Mouse (Mus musculus) frontal cortex, postnatal 14 days (tissue): ENCODE results near the gene 6030408B16Rik.
A peak's percentile ranks its signal among the peaks of the same experiment; 100 is the strongest.

Experiments used
- DNase-seq, 2 experiments: peaks; one replicate each; pipeline ENCODE4 v3.0.0; 2022; ENCODE audit warnings: low spot score in 2 of 2

The 6030408B16Rik gene

DNA sequence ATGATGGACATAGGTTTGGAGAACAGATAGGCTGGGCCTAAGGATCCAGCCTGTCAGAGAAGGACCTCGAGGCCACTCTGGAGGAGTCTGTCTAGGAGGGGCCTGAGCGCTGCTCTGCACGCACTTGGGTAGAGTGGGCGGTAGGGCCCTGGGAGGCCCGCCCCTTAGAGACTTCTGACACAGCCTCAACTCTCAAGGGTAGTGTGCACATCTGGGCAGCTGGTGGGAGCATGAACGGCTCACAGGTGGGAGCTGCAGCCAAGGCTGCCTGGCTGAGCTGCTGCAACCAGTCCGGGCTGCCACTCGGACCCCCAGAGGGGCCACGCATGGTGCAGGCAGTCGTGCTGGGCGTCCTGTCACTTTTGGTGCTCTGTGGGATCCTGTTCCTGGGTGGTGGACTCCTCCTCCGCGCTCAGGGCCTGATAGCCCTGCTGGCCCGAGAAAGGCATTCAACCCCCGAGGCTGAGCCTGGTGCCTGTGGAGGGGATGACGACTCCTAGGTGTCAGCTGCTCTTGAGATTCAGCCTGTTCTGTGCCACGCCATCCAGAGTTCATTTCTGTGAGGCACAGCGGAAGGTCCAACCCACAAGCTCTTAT is at the start of gene 6030408B16Rik:
TSS of gene 6030408B16Rik (plus strand) at position 188 of the 597 bp plus-strand sequence.
- no peak for DNase-seq

DNA sequence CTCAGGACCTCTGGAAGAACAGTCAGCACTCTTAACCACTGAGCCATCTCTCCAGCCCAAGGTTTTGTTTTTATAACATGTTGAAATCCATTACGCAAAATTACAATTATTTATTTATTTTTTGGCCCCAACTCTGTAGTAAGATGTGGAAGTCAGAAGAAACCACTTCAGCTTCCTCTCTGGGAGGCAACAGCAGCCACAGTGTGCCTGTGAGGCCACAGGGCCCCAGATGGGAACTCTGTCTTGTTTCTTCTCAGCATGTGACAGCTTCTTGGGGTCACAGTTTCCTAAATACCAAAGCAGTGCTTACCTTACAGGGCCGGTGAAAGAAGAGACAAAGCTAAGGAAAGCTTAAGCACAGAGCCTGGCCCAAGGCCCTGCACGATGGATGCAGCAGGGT is 49.0 kb upstream of the 6030408B16Rik start:
- DNase-seq, result no peak

GRCm38 (mm10) chr15:101246231-101247154 is 46.5 kb upstream of the 6030408B16Rik start:
- peak; percentile 93 to 94 for DNase-seq

GRCm38 (mm10) chr15:101247155-101247498 is 45.9 kb upstream of the 6030408B16Rik start:
- DNase-seq, result no peak

DNA sequence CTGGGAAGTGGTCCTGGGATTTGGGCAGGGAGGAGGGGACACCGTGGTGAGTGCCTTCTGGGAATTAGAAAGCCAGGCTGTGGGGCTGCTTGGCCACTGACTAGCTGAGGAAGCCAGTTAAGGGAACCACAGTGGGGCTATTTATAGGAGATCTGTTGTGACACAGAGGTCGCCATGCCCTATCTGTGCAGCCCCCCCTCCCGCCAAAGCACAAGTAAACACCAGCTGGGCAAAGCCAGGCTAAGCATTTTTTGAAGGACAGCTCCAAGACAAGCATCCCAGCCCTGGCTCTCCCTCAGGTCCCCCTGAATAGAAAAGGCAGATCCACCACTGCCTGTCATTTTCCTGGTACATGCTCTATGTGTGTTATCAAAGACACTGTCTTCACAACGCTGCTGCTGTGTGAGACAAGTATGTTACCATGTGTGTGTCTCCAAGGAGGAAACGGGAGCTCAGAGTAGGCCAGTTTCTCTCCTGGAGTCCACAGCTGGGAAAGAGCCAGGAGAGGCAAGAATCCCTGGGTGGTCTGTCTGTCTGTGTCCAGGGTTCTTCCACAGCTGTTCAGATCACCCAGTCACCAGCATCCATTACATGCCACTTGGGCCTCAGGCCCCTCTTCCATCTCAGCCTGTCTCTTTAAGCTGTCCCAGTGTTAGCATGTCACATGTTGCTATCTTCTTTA is 44.8 kb upstream of the 6030408B16Rik start:
- no peak for DNase-seq

- no peak for DNase-seq
These were observed 42.7 kb upstream of the 6030408B16Rik start for GRCm38 (mm10) chr15:101250220-101250800.

GRCm38 (mm10) chr15:101251930-101252329 is 41.1 kb upstream of the 6030408B16Rik start:
- DNase-seq, result no peak

GRCm38 (mm10) chr15:101252614-101253013 is 40.4 kb upstream of the 6030408B16Rik start:
- DNase-seq, result no peak

- DNase-seq, result no peak
These were observed 39.5 kb upstream of the 6030408B16Rik start for GRCm38 (mm10) chr15:101253563-101253885.

DNA sequence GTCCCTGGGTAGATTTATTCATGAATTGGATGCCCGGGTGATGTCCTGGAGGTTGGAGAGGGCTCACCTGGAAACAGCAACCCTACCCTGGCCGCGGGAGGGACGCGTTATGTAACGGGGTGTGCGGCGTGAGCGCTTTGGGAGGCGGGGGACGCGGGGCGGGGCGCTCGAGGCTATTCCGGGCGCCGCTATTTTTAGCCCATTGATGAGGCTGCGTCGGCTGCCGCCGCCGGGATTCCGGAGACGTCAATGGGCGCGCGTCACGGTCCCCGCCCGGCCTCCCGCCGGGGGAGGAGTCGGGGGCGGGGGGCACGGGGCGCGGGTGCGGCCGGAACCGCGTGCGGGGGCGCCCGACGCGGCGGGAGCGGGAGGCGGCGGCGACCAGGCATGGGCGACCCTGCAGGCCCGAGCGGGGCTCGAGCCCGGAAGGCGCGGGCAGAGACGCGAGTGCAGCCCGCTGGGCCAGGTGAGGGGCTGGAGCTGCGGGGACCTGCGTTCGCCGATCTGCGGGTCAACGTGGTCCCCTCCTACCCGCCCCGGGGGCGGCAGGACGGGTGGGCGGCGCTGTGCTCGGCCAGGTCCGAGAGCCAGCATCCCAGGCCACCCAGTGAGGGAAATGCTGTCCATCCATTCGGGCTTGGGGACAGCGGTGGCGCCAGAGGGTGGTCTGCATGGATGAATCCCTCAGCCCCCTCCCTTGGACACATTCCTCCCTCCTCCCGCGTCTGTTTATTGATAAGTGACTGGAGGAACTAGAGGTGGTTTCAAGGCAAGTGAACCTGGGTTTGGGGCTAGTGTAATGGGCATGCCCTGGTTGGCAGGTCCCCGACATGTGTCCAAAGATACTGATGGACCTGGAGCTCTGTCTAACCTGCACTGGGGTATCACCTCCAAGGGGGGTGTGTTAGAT is 38.9 kb upstream of the 6030408B16Rik start, which contains the start of gene Nr4a1:
TSS of gene Nr4a1 (plus strand) at position 384 of the 910 bp plus-strand sequence.
- peak; percentile 65 to 71 for DNase-seq

DNA sequence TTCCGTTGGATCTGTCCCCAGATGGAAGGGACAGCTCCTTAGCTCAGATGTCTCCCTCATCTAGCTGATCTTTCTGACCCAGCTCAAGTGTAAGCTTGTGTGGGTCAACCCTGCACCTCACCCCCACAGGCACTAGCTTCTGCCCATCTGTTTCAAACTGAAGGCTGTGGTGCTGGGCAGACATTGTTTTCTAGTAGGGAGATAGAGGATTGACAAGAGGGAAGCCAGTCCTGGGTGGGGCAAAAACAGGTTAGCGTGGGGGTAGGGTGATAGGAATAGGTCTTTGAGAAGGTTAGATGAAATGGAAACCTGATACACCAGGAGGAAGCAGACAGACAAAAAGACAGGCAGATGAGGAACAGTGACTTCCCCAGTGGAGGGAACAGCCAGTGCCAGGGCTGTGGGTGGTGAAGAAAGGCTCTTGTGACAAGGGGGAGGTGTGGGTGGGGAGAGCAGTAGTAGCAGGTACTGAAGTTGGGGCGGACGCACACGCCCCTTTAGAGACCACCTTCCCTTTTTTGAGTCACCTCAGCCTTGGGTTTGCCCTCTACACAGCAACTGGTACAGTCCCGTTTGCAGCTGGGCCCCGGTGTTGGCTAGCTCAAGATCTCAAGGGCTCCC is 37.1 kb upstream of the 6030408B16Rik start:
- DNase-seq, result no peak

DNA sequence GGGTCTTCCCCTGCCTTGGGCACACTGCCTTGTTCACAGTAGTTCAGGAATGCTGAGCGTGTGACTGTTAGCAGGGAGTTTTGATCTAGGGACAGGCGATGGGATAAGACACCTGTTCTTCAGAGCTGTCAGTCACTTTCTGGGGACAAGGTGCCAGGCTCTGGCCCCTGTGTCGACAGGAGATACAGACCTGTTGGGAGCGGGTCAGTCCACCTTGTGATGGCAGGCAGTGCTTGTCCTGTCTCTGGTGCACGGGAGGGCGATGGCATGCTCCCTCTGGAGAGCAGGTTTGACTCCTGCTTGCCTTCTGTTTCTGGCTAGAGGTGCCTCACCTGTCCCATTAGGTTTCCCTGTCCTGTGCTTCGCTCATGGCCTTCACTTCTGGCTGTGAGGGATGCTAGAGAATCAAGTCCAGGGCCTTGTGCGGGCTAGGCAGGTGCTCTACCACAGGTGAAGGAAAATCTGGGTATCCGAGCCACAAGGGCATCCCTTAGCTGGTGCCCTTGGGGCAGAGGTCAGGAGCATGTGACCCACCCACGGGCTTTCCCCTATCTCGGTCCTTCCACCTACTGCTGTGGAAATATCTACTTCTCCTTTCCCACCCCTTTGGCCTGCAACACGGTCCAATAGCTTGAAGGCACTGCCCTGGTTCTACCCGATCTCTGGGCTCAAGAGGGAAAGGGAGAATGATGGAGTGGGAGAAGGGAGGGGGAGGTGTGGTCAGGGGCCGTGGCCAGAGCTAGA is 36.4 kb upstream of the 6030408B16Rik start:
- no peak for DNase-seq

DNA sequence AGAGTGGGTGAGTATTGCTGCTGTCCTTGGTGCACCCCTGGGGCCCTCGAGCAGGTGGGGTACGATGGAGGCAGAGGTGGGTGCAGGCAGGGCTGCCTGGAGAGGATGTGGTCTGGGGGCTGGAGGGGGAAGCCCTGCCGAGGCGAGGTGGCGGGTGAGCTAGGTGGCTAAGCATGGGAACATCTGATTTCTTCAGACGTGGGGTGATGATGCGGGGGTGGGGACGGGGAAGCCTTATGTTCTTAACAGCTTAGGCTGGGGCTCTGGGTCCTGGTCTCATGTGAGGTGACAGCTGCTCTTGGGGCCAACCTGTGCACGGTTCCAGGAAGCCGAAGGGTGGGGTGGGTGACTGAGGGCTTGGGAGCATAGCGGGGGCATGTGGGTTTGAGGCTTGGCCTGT is 34.6 kb upstream of the 6030408B16Rik start:
- DNase-seq, result no peak

DNA sequence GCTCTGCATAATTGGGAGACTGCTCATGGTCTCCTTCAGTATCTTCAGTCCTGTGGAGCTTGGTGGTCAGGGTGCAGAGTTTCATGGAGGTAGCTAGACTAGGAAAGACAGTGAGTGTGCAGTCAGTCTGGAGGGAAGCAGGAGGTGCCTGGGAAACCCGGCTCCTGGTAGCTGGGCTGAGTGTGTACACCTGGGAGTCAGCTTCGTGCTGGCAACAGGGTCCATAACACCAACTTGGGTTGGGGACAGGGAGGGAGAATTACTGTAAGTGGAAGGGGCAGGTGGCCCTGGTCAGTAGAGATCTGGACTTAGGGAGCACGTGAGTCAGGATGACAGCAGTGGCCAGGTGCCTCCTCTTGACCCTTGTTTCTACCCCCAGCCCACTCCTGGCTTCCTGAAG is 33.1 kb upstream of the 6030408B16Rik start:
- no peak for DNase-seq

DNA sequence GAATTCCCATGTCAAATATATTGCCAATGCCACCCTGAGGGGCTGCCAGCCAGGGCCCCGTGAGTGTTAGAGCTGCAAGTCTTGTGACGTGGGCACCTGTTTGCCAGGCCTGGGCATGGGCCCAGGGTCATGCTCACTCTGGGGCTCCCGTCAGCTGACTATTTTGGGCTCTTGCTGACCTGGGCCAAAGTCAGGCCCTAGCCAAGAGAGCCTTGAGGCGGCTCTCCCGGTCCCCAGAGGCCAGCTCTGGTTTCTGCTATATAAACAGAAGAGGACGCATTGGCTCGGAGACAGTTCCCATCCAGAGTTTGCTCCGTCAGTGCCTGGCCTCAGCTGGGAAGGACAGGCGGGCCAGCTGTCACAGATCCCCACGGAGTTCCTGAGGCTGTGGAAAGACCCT is 32.6 kb upstream of the 6030408B16Rik start:
- DNase-seq, result no peak

GRCm38 (mm10) chr15:101260874-101261622 is 32.0 kb upstream of the 6030408B16Rik start:
- no peak for DNase-seq

DNA sequence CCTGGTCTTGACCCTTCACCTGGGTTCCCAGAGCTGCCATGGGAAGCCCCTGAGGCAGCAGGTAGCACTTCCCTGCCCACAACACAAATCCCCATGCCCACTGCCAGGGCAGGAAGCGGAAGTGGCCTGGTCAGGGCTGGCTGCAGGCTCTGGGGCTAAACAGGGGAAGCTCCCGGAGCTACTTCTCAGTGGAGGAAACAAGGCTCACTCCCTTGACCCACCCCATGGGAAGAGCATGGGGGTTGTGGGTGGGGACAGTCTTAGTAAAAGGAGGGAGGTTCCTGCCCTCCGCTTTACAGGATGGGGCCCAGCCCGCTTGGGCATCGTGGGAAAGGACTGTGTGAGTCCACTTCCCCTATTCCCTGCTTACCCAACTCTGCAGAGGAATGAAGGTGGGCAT is 30.5 kb upstream of the 6030408B16Rik start:
- DNase-seq, result no peak

- DNase-seq, result peak; percentile 84 to 88
These were observed 26.7 kb upstream of the 6030408B16Rik start for GRCm38 (mm10) chr15:101266132-101266963.
